Mouse (Mus musculus) MEL (cell line): ENCODE measurements around the gene Ptpdc1. TPM values are rescaled to one million over a fixed set of nuclear protein-coding genes. Genes with fewer than 3 reads are reported as not detected.

Source experiments
- DNase-seq: peaks from one replicate; pipeline ENCODE4 v3.0.0; 2011; ENCODE audit warnings: low read depth, low spot score
- H3K27ac ChIP-seq: 2 replicates; pipeline ENCODE4 v1.5.1; 2012; ENCODE audit warnings: low read depth, mild to moderate bottlenecking, control low read depth, low read length, moderate library complexity; ENCODE audit not compliant: control insufficient read depth
- H3K27me3 ChIP-seq, 2 experiments: fragments of 150-350 bp in 1 of 2; sonication (generic) in 1 of 2; 2 replicates each; pipeline ENCODE4 v1.6.1; 2012; ENCODE audit warnings: low read length in 2 of 2, mild to moderate bottlenecking in 2 of 2, improper control_type of control experiment in 1 of 2, moderate library complexity in 1 of 2; ENCODE audit not compliant: insufficient read depth in 2 of 2, control insufficient read depth in 1 of 2
- H3K36me3 ChIP-seq, 2 experiments: 2 replicates each; pipeline ENCODE4 v1.6.1; 2012 to 2014; ENCODE audit warnings: low read length in 2 of 2, improper control_type of control experiment in 1 of 2, inconsistent platforms in 1 of 2, mild to moderate bottlenecking in 1 of 2; ENCODE audit not compliant: insufficient read depth in 2 of 2, control insufficient read depth in 1 of 2
- H3K4me1 ChIP-seq, 2 experiments: fragments of 150-350 bp in 1 of 2; sonication (generic) in 1 of 2; 2 replicates each; pipeline ENCODE4 v1.6.1; 2012; ENCODE audit warnings: low read length in 2 of 2, improper control_type of control experiment in 1 of 2, mild to moderate bottlenecking in 1 of 2; ENCODE audit not compliant: insufficient read depth in 2 of 2, control insufficient read depth in 1 of 2
- H3K4me3 ChIP-seq, 2 experiments: fragments of 150-350 bp in 1 of 2; sonication (generic) in 1 of 2; 2 replicates each; pipeline ENCODE4 v1.5.1; 2012; ENCODE audit warnings: low read depth in 2 of 2, low read length in 2 of 2, mild to moderate bottlenecking in 2 of 2, moderate library complexity in 2 of 2, control low read depth in 1 of 2, improper control_type of control experiment in 1 of 2; ENCODE audit not compliant: control insufficient read depth in 1 of 2, insufficient read depth in 1 of 2
- H3K79me2 ChIP-seq: 2 replicates; pipeline ENCODE4 v1.6.1; 2012; ENCODE audit warnings: mild to moderate bottlenecking, low read length, moderate library complexity; ENCODE audit not compliant: control insufficient read depth, poor library complexity, insufficient read depth
- H3K9ac ChIP-seq: 2 replicates; pipeline ENCODE4 v1.6.1; 2012; ENCODE audit warnings: low read depth, mild to moderate bottlenecking, control low read depth, low read length, moderate library complexity; ENCODE audit not compliant: control insufficient read depth, poor library complexity, severe bottlenecking
- H3K9me3 ChIP-seq: fragments of 150-350 bp; sonication (generic); replicated peaks from 2 replicates; pipeline ENCODE4 v1.6.1; 2012; ENCODE audit warnings: mild to moderate bottlenecking, low read length, improper control_type of control experiment, moderate library complexity; ENCODE audit not compliant: insufficient read depth
- CTCF ChIP-seq, 3 experiments: IDR thresholded peaks in 2 of 3; conservative IDR thresholded peaks in 1 of 3; 2 replicates each; pipeline ENCODE4 v1.5.1; 2011 to 2012; ENCODE audit warnings: low read length in 3 of 3, low read depth in 2 of 3, mild to moderate bottlenecking in 2 of 3, improper control_type of control experiment in 1 of 3, inconsistent platforms in 1 of 3, mixed read lengths in 1 of 3, moderate library complexity in 1 of 3; ENCODE audit not compliant: control insufficient read depth in 1 of 3, insufficient read depth in 1 of 3, poor library complexity in 1 of 3, severe bottlenecking in 1 of 3
- E2F4 ChIP-seq: IDR thresholded peaks from 2 replicates; pipeline ENCODE4 v1.6.1; 2011; ENCODE audit warnings: low read depth, low read length, improper control_type of control experiment, borderline replicate concordance
- EP300 ChIP-seq, 2 experiments: IDR thresholded peaks; 2 replicates each; pipeline ENCODE4 v1.6.1; 2011; ENCODE audit warnings: improper control_type of control experiment in 2 of 2, low read length in 2 of 2, low read depth in 1 of 2, mild to moderate bottlenecking in 1 of 2
- ETS1 ChIP-seq: IDR thresholded peaks from 2 replicates; pipeline ENCODE4 v1.6.1; 2012; ENCODE audit warnings: low read depth, mild to moderate bottlenecking, inconsistent platforms, low read length, improper control_type of control experiment, moderate library complexity
- GABPA ChIP-seq: IDR thresholded peaks from 2 replicates; pipeline ENCODE4 v1.6.1; 2012; ENCODE audit warnings: low read depth, mild to moderate bottlenecking, inconsistent platforms, low read length, improper control_type of control experiment, moderate library complexity
- GATA1 ChIP-seq: IDR thresholded peaks from 2 replicates; pipeline ENCODE4 v1.6.1; 2011; ENCODE audit warnings: low read depth, low read length, improper control_type of control experiment
- KAT2A ChIP-seq: conservative IDR thresholded peaks from 2 replicates; pipeline ENCODE4 v1.6.1; 2012; ENCODE audit warnings: low read depth, low read length, improper control_type of control experiment, inconsistent platforms
- MAZ ChIP-seq: IDR thresholded peaks from 2 replicates; pipeline ENCODE4 v1.6.1; 2012; ENCODE audit warnings: low read depth, mild to moderate bottlenecking, inconsistent platforms, low read length, improper control_type of control experiment
- MYB ChIP-seq: IDR thresholded peaks from 2 replicates; pipeline ENCODE4 v1.6.1; 2011; ENCODE audit warnings: mild to moderate bottlenecking, low read depth, low read length, improper control_type of control experiment
- NELFE ChIP-seq: IDR thresholded peaks from 2 replicates; pipeline ENCODE4 v1.6.1; 2011; ENCODE audit warnings: low read depth, low read length, improper control_type of control experiment
- NRF1 ChIP-seq: IDR thresholded peaks from 2 replicates; pipeline ENCODE4 v1.6.1; 2014; ENCODE audit warnings: low read depth, mild to moderate bottlenecking, inconsistent platforms, low read length, improper control_type of control experiment, moderate library complexity; ENCODE audit not compliant: poor library complexity, insufficient read depth, severe bottlenecking
- POLR2A ChIP-seq, 2 experiments: IDR thresholded peaks; 2 replicates each; pipeline ENCODE4 v1.6.1; 2011 to 2012; ENCODE audit warnings: low read length in 2 of 2, mild to moderate bottlenecking in 2 of 2, control low read depth in 1 of 2, improper control_type of control experiment in 1 of 2, low read depth in 1 of 2, moderate library complexity in 1 of 2; ENCODE audit not compliant: control insufficient read depth in 1 of 2, insufficient read depth in 1 of 2, poor library complexity in 1 of 2
- POLR2AphosphoS2 ChIP-seq: IDR thresholded peaks from 2 replicates; pipeline ENCODE4 v1.6.1; 2011; ENCODE audit warnings: low read length, improper control_type of control experiment
- POLR2AphosphoS5 ChIP-seq: IDR thresholded peaks from 2 replicates; pipeline ENCODE4 v1.6.1; 2012; ENCODE audit warnings: low read depth, borderline replicate concordance, mild to moderate bottlenecking, inconsistent platforms, low read length, moderate library complexity, mixed read lengths
- RCOR1 ChIP-seq: IDR thresholded peaks from 2 replicates; pipeline ENCODE4 v1.6.1; 2012; ENCODE audit warnings: low read depth, mild to moderate bottlenecking, inconsistent platforms, low read length, improper control_type of control experiment
- SMC3 ChIP-seq: IDR thresholded peaks from 2 replicates; pipeline ENCODE4 v1.6.1; 2011; ENCODE audit warnings: low read depth, low read length, improper control_type of control experiment
- TAL1 ChIP-seq: IDR thresholded peaks from 2 replicates; pipeline ENCODE4 v1.6.1; 2012; ENCODE audit warnings: mild to moderate bottlenecking, inconsistent platforms, low read length, moderate library complexity, mixed read lengths
- TBP ChIP-seq: IDR thresholded peaks from 2 replicates; pipeline ENCODE4 v1.8.0; 2011; ENCODE audit warnings: low read depth, low read length, improper control_type of control experiment
- UBTF ChIP-seq: IDR thresholded peaks from 2 replicates; pipeline ENCODE4 v1.6.1; 2012; ENCODE audit warnings: low read depth, mild to moderate bottlenecking, inconsistent platforms, low read length, improper control_type of control experiment, moderate library complexity, borderline replicate concordance; ENCODE audit not compliant: insufficient read depth
- USF2 ChIP-seq, 2 experiments: IDR thresholded peaks; 2 replicates each; pipeline ENCODE4 v1.6.1; 2011 to 2012; ENCODE audit warnings: improper control_type of control experiment in 2 of 2, low read length in 2 of 2, borderline replicate concordance in 1 of 2, inconsistent platforms in 1 of 2, low read depth in 1 of 2, mild to moderate bottlenecking in 1 of 2; ENCODE audit not compliant: insufficient read depth in 1 of 2
- ZC3H11A ChIP-seq: IDR thresholded peaks from 2 replicates; pipeline ENCODE4 v1.6.1; 2012; ENCODE audit warnings: low read depth, mild to moderate bottlenecking, inconsistent platforms, low read length, improper control_type of control experiment
- ZNF384 ChIP-seq: IDR thresholded peaks from 2 replicates; pipeline ENCODE4 v1.6.1; 2012; ENCODE audit warnings: low read depth, mild to moderate bottlenecking, inconsistent platforms, low read length, improper control_type of control experiment
- polyA plus RNA-seq, 2 experiments: library from polyadenylated mRNA; stranded (reverse) in 1 of 2; unstranded in 1 of 2; fragments of >175 nt in 1 of 2; fragments of >200 nt in 1 of 2; gene quantifications; 2 replicates each; pipeline versions ENCODE4 v1.2.1 to v1.2.4; 2012; ENCODE audit warnings: low replicate concordance in 2 of 2, low read depth in 1 of 2; ENCODE audit not compliant: insufficient read length in 2 of 2, insufficient read depth in 1 of 2, missing spikeins in 1 of 2
- total RNA-seq: library from RNA; depleted of rRNA; stranded (reverse); fragments of 300-350 nt; gene quantifications from 2 replicates; pipeline ENCODE4 v1.2.3, GENCODE M21; 2012

The Ptpdc1 gene
- total and polyA plus RNA-seq, 3 experiments = 3.3 to 7.6 TPM; not detected in 1

- DNase-seq = no peak
- TF ChIP-seq GABPA (no peak), KAT2A (no peak), E2F4 (no peak), MAZ (no peak), ZNF384 (no peak), UBTF (no peak), POLR2AphosphoS2 (no peak), TBP (no peak), NRF1 (no peak), POLR2AphosphoS5 (no peak), ETS1 (no peak), EP300 (IDR thresholded peaks at IDR 0.05; ENCODE audit: low read depth in 1 of 2, low read length in 2 of 2) (no peak)
- no peaks in the 10 kb centered on the region for H3K27me3 ChIP-seq
- H3K4me1 ChIP-seq = no peaks in the 10 kb centered on the region
- no peak overlapping the region for H3K27ac ChIP-seq
- no peaks in the 10 kb centered on the region for H3K36me3 ChIP-seq
- H3K9ac ChIP-seq = no peak overlapping the region
- H3K4me3 ChIP-seq = no peak overlapping the region
- no peaks in the 10 kb centered on the region for H3K79me2 ChIP-seq
- H3K9me3 ChIP-seq = no peaks in the 10 kb centered on the region
Measured at GRCm38 (mm10) chr13:48594031-48594430, 31.4 kb downstream of the Ptpdc1 start.

- H3K79me2 ChIP-seq = no peaks in the 10 kb centered on the region
- no peaks in the 10 kb centered on the region for H3K4me1 ChIP-seq
- H3K36me3 ChIP-seq = no peaks in the 10 kb centered on the region
- no peaks in the 10 kb centered on the region for H3K9me3 ChIP-seq
- no peak overlapping the region for H3K9ac ChIP-seq
- no peak for DNase-seq
- TF ChIP-seq UBTF (no peak), CTCF (IDR thresholded peaks at IDR 0.05 in 2 of 3, conservative IDR thresholded peaks at IDR 0.05 in 1 of 3; ENCODE audit: control insufficient read depth in 1 of 3, insufficient read depth in 1 of 3, low read depth in 2 of 3, low read length in 3 of 3, poor library complexity in 1 of 3, severe bottlenecking in 1 of 3) (no peak), SMC3 (no peak), POLR2A (IDR thresholded peaks at IDR 0.05; ENCODE audit: control insufficient read depth in 1 of 2, insufficient read depth in 1 of 2, low read depth in 1 of 2, low read length in 2 of 2, poor library complexity in 1 of 2) (no peak), KAT2A (no peak), RCOR1 (no peak), TAL1 (no peak), MAZ (no peak), ZC3H11A (no peak), GATA1 (no peak), USF2 (IDR thresholded peaks at IDR 0.05; ENCODE audit: borderline replicate concordance in 1 of 2, insufficient read depth in 1 of 2, low read depth in 1 of 2, low read length in 2 of 2) (no peak), TBP (no peak), E2F4 (no peak), MYB (no peak), NELFE (no peak)
- no peak overlapping the region for H3K4me3 ChIP-seq
- no peak overlapping the region for H3K27ac ChIP-seq
- H3K27me3 ChIP-seq = no peaks in the 10 kb centered on the region
Measured at GRCm38 (mm10) chr13:48593181-48593580, 32.3 kb downstream of the Ptpdc1 start.
